Mouse (Mus musculus) embryonic facial prominence, embryonic 14.5 days (tissue): ENCODE results near the gene Chst8. TPM values are rescaled to one million over a fixed set of nuclear protein-coding genes. Genes with fewer than 3 reads are reported as not detected.

Experiments used
- ATAC-seq: fragments of 200-750 bp; cut with Nextera tagmentation; 2 replicates; pipeline ENCODE4 v1.8.0; 2017; ENCODE audit warnings: low read depth, moderate number of reproducible peaks, moderate TSS enrichment
- DNase-seq: peaks from one replicate; pipeline ENCODE4 v3.0.0-alpha.2; 2015; ENCODE audit warnings: low spot score
- H3K27ac ChIP-seq: fragments of 300-500 bp; sonication (generic); replicated peaks from 2 replicates; pipeline ENCODE4 v1.5.1; 2014; ENCODE audit warnings: low read depth, mild to moderate bottlenecking, low read length, moderate library complexity
- H3K27me3 ChIP-seq: fragments of 300-500 bp; sonication (generic); replicated peaks from 2 replicates; pipeline ENCODE4 v1.6.1; 2014; ENCODE audit warnings: low read length; ENCODE audit not compliant: control insufficient read depth, insufficient read depth
- H3K36me3 ChIP-seq: fragments of 300-500 bp; sonication (generic); 2 replicates; pipeline ENCODE4 v1.6.1; 2014; ENCODE audit warnings: low read length, mixed read lengths; ENCODE audit not compliant: control insufficient read depth, insufficient read depth
- H3K4me1 ChIP-seq: fragments of 300-500 bp; sonication (generic); 2 replicates; pipeline ENCODE4 v1.6.1; 2014; ENCODE audit warnings: antibody characterized with exemption, low read length; ENCODE audit not compliant: control insufficient read depth, insufficient read depth
- H3K4me2 ChIP-seq: fragments of 300-500 bp; sonication (generic); 2 replicates; pipeline ENCODE4 v1.6.1; 2014; ENCODE audit warnings: low read depth, mild to moderate bottlenecking, low read length, moderate library complexity, mixed read lengths
- H3K4me3 ChIP-seq: fragments of 300-500 bp; sonication (generic); 2 replicates; pipeline ENCODE4 v1.5.1; 2014; ENCODE audit warnings: low read depth, mild to moderate bottlenecking, low read length
- H3K9ac ChIP-seq: fragments of 300-500 bp; sonication (generic); 2 replicates; pipeline ENCODE4 v1.6.1; 2014; ENCODE audit warnings: low read depth, mild to moderate bottlenecking, low read length, moderate library complexity, mixed read lengths
- H3K9me3 ChIP-seq: fragments of 300-500 bp; sonication (generic); 2 replicates; pipeline ENCODE4 v1.6.1; 2016; ENCODE audit warnings: low read length; ENCODE audit not compliant: control insufficient read depth
- WGBS: fragments of 180-500 bp; shearing (Covaris S2); extraction: QIAGEN DNeasy Blood & Tissue Kit; methylation state at CpG from one replicate; pipeline ENCODE4 v1.1.7; 2014; 5-methylcytosine and 5-hydroxymethylcytosine counted together
- polyA plus RNA-seq: library from polyadenylated mRNA; unstranded; fragments of >200 nt; fragmentation: Nextera tagmentation; extraction: Ambion mirVana; gene quantifications from 2 replicates; pipeline ENCODE4 v1.2.1, GENCODE M21; 2014

The Chst8 gene
- polyA plus RNA-seq, 1 experiment from 2014 or later = 5.3 TPM

DNA sequence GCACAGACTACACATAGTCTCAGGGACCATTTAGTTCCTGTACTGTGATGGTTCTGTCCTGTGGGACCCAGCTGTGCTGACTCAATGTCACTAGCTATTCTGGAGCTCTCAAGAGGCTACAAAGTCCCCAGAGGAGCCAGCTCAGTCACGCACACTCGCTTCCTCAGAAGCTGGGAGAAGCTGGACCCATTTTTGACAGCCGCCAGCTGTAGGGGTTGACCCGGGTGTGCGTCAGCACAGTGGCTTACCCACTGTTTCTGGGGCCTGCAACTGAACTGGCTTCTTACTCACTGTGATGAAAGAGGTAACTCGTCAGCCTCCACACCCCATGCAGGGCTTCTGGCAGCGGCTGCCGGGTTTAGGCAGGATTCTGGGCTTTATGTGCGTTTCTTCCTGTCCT lies 66.3 kb downstream of the Chst8 start:
- no peak overlapping the region for H3K9ac ChIP-seq
- no peaks in the 10 kb centered on the region for H3K27me3 ChIP-seq
- H3K4me2 ChIP-seq = no peak overlapping the region
- no peaks in the 10 kb centered on the region for H3K4me1 ChIP-seq
- 37% methylated on average over 9 of the region's 9 CpGs for WGBS
- H3K9me3 ChIP-seq = no peaks in the 10 kb centered on the region
- ATAC-seq (no peak), DNase-seq (peak; percentile 35)
- H3K4me3 ChIP-seq = no peak overlapping the region
- no peaks in the 10 kb centered on the region for H3K36me3 ChIP-seq
- no peak overlapping the region for H3K27ac ChIP-seq

DNA sequence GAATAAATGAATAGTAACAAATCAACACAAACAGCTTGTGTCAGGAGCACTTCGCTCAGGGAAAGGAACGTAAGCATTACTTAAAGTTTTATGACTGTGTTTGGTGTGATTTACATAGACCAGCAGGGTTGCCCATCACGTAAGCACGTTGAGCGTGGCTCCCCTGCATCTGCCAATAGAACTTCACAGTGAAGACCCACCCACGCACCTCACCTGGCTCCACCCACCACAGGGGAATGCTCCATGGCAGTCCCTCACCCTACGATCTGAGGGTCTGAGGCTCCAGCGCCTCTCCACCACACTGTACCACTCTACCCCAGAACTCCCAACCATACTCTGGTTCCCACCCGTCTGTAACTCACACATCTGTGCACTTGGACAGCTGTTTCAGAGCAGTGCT lies 67.1 kb downstream of the Chst8 start:
- Histone ChIP-seq H3K4me3 (no peak overlapping the region), H3K4me2 (no peak overlapping the region), H3K9me3 (no peaks in the 10 kb centered on the region), H3K27me3 (no peaks in the 10 kb centered on the region), H3K4me1 (no peaks in the 10 kb centered on the region), H3K9ac (no peak overlapping the region), H3K27ac (no peak overlapping the region), H3K36me3 (no peaks in the 10 kb centered on the region)
- 83% methylated on average over 9 of the region's 9 CpGs for WGBS
- DNase-seq (no peak), ATAC-seq (no peak)

DNA sequence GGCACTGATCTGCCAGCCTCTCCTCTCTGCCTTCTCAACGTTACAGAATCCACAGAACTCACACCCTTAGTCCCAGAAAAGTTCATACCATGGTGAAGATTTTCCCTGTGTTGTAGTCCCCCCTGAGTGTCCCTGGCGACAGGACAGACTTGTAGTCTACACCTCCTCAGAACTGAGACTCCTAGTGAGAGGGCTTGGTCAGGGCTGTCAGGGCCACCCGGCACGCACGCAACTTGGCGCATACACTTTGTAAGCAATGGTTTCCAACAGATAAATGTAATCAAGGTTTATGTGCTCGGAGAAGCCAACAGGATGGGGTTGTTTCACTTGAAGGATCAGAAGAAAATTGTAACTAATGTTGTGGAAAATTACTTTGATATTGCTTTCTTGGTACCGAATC lies 67.5 kb downstream of the Chst8 start:
- Histone ChIP-seq H3K4me3 (no peak overlapping the region), H3K9me3 (no peaks in the 10 kb centered on the region), H3K27me3 (no peaks in the 10 kb centered on the region), H3K4me2 (no peak overlapping the region), H3K27ac (no peak overlapping the region), H3K4me1 (no peaks in the 10 kb centered on the region), H3K9ac (no peak overlapping the region), H3K36me3 (no peaks in the 10 kb centered on the region)
- ATAC-seq = no peak
- no peak for DNase-seq
- WGBS = 86% methylated on average over 8 of the region's 8 CpGs

DNA sequence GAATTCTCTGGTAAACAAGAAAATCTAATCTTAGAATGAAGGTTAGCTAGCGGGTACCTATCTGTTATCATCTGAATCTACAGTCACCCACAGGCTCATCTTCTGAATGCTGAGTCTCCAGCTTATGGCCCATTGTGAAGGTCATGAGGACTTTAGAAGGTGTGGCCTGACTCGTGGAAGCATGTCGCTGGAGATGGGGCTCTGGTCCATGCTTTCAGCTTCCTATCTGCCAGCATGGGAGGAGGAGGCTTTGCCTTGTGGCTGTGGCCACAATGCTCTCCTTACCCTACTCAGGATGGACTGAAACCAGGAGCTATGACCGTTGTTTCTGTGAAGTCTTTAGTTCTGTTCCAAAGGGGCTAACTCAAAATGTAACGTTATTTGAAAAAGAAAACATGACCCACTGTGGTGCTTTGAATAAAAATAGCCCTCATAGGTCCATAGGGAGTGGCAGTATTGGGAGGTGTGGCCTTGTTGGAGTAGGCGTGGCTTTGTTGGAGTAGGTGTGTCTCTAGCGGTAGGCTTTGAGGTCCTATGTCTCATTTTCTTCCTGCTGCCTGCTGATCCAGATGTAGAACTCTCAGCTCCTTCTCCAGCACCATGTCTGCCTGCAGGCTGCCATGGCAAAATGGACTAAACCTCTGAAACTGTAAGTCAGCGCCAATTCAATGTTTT lies 69.0 kb downstream of the Chst8 start:
- Histone ChIP-seq H3K9ac (no peak overlapping the region), H3K9me3 (no peaks in the 10 kb centered on the region), H3K4me3 (no peak overlapping the region), H3K4me2 (no peak overlapping the region), H3K27me3 (no peaks in the 10 kb centered on the region), H3K36me3 (no peaks in the 10 kb centered on the region), H3K27ac (no peak overlapping the region), H3K4me1 (no peaks in the 10 kb centered on the region)
- no peak for DNase-seq
- WGBS = 75% methylated on average over 8 of the region's 8 CpGs
- no peak for ATAC-seq

DNA sequence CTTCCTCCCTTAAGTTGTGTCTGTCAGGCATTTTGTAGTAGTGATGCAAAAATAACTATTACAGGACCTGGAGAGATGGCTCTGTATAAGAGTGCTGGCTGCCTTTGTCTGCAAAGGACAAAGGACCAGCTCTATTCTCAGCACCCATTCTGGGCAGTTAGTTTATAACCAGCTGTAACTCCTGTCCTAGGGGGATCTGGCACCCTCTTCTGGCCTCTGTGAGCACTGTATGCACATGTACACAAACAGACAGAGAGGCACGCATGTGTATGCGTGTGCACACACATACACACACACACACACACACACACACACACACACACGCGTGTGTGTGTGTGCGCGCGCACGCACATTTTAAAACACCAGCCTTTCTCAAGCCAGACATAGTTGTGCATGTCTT lies 73.1 kb downstream of the Chst8 start:
- Histone ChIP-seq H3K27ac (no peak overlapping the region), H3K36me3 (no peaks in the 10 kb centered on the region), H3K27me3 (no peaks in the 10 kb centered on the region)

DNA sequence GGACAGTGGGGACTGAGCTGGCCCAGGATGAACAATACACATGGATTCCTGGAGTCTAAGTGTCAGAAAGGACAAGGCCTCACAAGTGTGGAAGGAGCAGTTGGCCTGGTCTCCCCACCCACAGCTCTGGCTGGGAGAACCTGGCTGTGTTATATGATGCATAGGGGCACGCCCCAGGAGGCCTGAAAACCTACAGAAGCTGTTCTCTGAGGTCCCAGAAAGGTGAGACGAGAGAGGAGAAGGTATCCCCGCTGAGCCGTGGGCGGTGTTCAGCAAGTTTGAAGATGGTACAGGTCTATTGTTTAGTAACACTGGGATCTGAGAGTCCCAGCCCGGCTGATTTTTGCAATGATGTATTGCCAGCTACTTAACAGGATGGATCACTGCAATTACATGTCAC lies 75.3 kb downstream of the Chst8 start:
- H3K36me3 ChIP-seq = no peaks in the 10 kb centered on the region
- no peak overlapping the region for H3K4me2 ChIP-seq
- no peak overlapping the region for H3K4me3 ChIP-seq
- 62% methylated on average over 6 of the region's 6 CpGs for WGBS
- H3K4me1 ChIP-seq = 0 out of 2 replicates have a peak, but pooled peaks cover 4% of the 10 kb centered on the region
- no peak overlapping the region for H3K27ac ChIP-seq
- no peak overlapping the region for H3K9ac ChIP-seq
- ATAC-seq (peak; percentile 56; the same call in 1 of the 2 replicates), DNase-seq (no peak)
- no peaks in the 10 kb centered on the region for H3K9me3 ChIP-seq
- H3K27me3 ChIP-seq = no peaks in the 10 kb centered on the region

More for the DNA sequence above, 73.1 kb downstream of the Chst8 start:
- Histone ChIP-seq H3K9ac (no peak overlapping the region), H3K4me1 (0 out of 2 replicates have a peak, but pooled peaks cover 4% of the 10 kb centered on the region), H3K9me3 (no peaks in the 10 kb centered on the region), H3K4me2 (no peak overlapping the region), H3K4me3 (no peak overlapping the region)
- ATAC-seq (no peak), DNase-seq (no peak)
- 87% methylated on average over 8 of the region's 8 CpGs for whole genome bisulfite sequencing

DNA sequence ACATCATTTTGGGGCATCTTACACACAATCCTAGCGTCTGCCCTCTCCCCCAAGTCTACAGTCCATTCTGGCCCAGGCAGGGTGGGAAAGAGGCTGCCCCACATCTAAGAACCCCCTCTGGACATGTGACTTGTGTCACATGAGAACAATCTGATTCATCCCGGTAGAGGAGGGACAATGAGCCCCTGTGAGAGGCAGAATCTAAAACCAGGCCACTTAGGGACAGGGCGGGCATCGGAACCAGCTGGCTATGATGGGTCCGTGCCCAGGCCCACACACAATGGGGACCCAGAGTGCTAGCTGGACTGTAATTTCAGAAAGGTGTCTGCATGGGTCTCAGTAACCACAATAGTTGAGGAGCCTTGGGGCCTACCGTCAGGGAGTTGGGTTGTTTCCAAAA lies 78.2 kb downstream of the Chst8 start:
- 72% methylated on average over 6 of the region's 6 CpGs for WGBS
- Histone ChIP-seq H3K27ac (no peak overlapping the region), H3K4me2 (no peak overlapping the region), H3K36me3 (no peaks in the 10 kb centered on the region), H3K9ac (no peak overlapping the region), H3K4me3 (no peak overlapping the region), H3K27me3 (no peaks in the 10 kb centered on the region), H3K4me1 (0 out of 2 replicates have a peak, but pooled peaks cover 4% of the 10 kb centered on the region), H3K9me3 (no peaks in the 10 kb centered on the region)
- no peak for DNase-seq
- no peak for ATAC-seq

DNA sequence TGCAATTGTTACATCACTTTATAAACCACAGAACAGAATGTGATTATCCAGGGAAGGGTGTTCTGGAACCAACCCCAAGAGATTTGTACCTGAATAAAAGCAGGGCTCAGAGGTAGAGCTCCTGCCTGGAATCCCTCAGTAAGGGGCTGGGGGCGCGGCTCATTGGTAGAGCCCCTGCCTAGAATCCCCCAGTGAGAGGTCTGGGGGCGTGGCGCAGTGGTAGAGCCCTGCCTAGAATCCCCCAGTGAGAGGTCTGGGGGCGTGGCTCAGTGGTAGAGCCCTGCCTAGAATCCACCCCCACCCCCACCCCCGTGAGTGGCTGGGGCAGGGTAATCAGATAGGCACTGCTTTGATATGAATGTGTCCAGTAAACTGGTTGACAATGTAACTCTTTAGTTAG lies 83.6 kb downstream of the Chst8 start:
- no peak for ATAC-seq
- WGBS = 55% methylated on average over 4 of the region's 6 CpGs
- H3K9ac ChIP-seq = no peak overlapping the region
- H3K4me2 ChIP-seq = no peak overlapping the region
- no peak overlapping the region for H3K4me3 ChIP-seq
- no peak for DNase-seq
- H3K27me3 ChIP-seq = no peaks in the 10 kb centered on the region
- no peaks in the 10 kb centered on the region for H3K9me3 ChIP-seq
- H3K27ac ChIP-seq = no peak overlapping the region
- H3K36me3 ChIP-seq = no peaks in the 10 kb centered on the region
- no peaks in the 10 kb centered on the region for H3K4me1 ChIP-seq

DNA sequence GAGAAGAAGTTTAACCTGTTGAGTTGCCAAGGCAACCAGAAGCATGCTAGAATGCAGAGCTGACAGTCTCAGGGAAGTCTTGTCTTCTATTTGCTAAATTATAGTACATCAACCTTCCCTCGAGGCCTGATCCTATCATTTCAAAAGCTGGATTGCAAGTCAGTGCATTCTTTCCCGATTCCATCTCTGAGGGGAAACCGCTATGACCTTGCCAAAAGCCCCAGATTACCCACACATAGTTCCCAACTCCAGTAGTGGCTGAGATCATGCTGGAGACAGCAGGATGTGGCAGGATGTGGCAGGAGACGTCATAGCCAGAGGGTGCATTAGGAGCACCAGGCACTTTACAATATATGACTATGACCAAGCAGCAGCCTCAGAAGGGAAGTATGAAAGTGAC lies 87.3 kb downstream of the Chst8 start:
- H3K4me2 ChIP-seq = no peak overlapping the region
- no peak overlapping the region for H3K9ac ChIP-seq
- WGBS = 74% methylated on average over 4 of the region's 4 CpGs
- no peak for DNase-seq
- H3K4me1 ChIP-seq = no peaks in the 10 kb centered on the region
- H3K27me3 ChIP-seq = no peaks in the 10 kb centered on the region
- H3K27ac ChIP-seq = no peak overlapping the region
- no peaks in the 10 kb centered on the region for H3K36me3 ChIP-seq
- H3K9me3 ChIP-seq = no peaks in the 10 kb centered on the region
- no peak overlapping the region for H3K4me3 ChIP-seq
- no peak for ATAC-seq
